Mouse (Mus musculus) E14TG2a.4 (cell line): Measurements from ENCODE around the gene Gpr155.

Source experiments
- H3K27me3 ChIP-seq: 2 replicates; pipeline ENCODE4 v1.6.1; 2014; ENCODE audit warnings: low read length, control low read depth; ENCODE audit not compliant: insufficient read depth
- H3K36me3 ChIP-seq: 2 replicates; pipeline ENCODE4 v1.6.1; 2014; ENCODE audit warnings: low read length, control low read depth; ENCODE audit not compliant: insufficient read depth
- H3K4me1 ChIP-seq: replicated peaks from 2 replicates; pipeline ENCODE4 v1.6.1; 2014; ENCODE audit warnings: low read depth, low read length, control low read depth
- H3K4me3 ChIP-seq: replicated peaks from 2 replicates; pipeline ENCODE4 v1.5.1; 2014; ENCODE audit warnings: mild to moderate bottlenecking, low read length
- H3K9me3 ChIP-seq: 2 replicates; pipeline ENCODE4 v1.6.1; 2014; ENCODE audit warnings: low read length, control low read depth
- CTCF ChIP-seq: conservative IDR thresholded peaks from 2 replicates; pipeline ENCODE4 v1.5.1; 2014; ENCODE audit warnings: low read length
- NANOG ChIP-seq: IDR thresholded peaks from 2 replicates; pipeline ENCODE4 v1.6.1; 2014; ENCODE audit warnings: borderline replicate concordance, low read length, mixed read lengths
- POU5F1 ChIP-seq: IDR thresholded peaks from 2 replicates; pipeline ENCODE4 v1.6.1; 2014; ENCODE audit warnings: low read length, borderline replicate concordance

Gene Gpr155

GRCm38 (mm10) chr2:73302722-73303121 lies 83.7 kb downstream of the Gpr155 start:
- Histone ChIP-seq H3K36me3 (peaks cover 67% of the 10 kb centered on the region), H3K4me1 (no peaks in the 10 kb centered on the region), H3K4me3 (no peak overlapping the region), H3K27me3 (no peaks in the 10 kb centered on the region), H3K9me3 (no peaks in the 10 kb centered on the region)
- TF ChIP-seq POU5F1 (no peak), NANOG (no peak), CTCF (no peak)

- Histone ChIP-seq H3K4me3 (no peak overlapping the region), H3K4me1 (no peaks in the 10 kb centered on the region), H3K9me3 (no peaks in the 10 kb centered on the region), H3K27me3 (no peaks in the 10 kb centered on the region), H3K36me3 (peaks cover 61% of the 10 kb centered on the region)
- no peak for TF ChIP-seq POU5F1
- TF ChIP-seq CTCF = no peak
- no peak for TF ChIP-seq NANOG
These were observed 84.4 kb downstream of the Gpr155 start for GRCm38 (mm10) chr2:73301979-73302378.

- no peaks in the 10 kb centered on the region for H3K9me3 ChIP-seq
- no peaks in the 10 kb centered on the region for H3K27me3 ChIP-seq
- TF ChIP-seq POU5F1 (no peak), NANOG (no peak), CTCF (no peak)
- H3K36me3 ChIP-seq = peaks cover 54% of the 10 kb centered on the region
- no peak overlapping the region for H3K4me3 ChIP-seq
- H3K4me1 ChIP-seq = peaks cover 5% of the 10 kb centered on the region
These were observed 87.5 kb downstream of the Gpr155 start for GRCm38 (mm10) chr2:73298841-73299240.

- Histone ChIP-seq H3K4me1 (peaks cover 5% of the 10 kb centered on the region), H3K27me3 (no peaks in the 10 kb centered on the region), H3K4me3 (no peak overlapping the region), H3K9me3 (no peaks in the 10 kb centered on the region), H3K36me3 (peaks cover 47% of the 10 kb centered on the region)
- TF ChIP-seq CTCF (no peak), NANOG (no peak), POU5F1 (no peak)
These were observed 88.2 kb downstream of the Gpr155 start for GRCm38 (mm10) chr2:73298154-73298553.

- Histone ChIP-seq H3K27me3 (no peaks in the 10 kb centered on the region), H3K4me1 (peaks cover 5% of the 10 kb centered on the region), H3K9me3 (no peaks in the 10 kb centered on the region), H3K4me3 (no peak overlapping the region), H3K36me3 (peaks cover 36% of the 10 kb centered on the region)
- TF ChIP-seq CTCF (no peak), POU5F1 (no peak), NANOG (no peak)
These were observed 91.3 kb downstream of the Gpr155 start for GRCm38 (mm10) chr2:73295023-73295422.
